Mouse (Mus musculus): ENCODE data around the gene Mpped2.

Mpped2 gene

DNA sequence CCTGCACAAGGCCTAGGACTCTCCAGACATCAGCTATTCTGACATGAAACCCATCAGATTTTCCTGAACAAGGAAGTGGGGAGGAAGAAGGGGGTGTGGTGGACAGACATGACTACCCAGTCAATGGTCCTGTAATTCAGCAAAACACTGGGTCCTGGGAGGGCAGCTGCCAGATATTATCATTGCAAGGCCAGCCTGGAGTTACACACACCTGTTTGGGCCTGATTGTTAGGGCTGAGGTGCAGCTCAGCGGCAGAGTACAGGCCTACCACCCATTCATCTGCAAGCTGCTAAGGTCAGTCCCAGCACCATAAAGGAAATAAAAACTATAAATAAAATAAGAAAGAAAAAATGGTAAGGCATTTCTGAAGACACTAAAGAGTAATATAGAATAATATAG lies 52.3 kb downstream of the Mpped2 start:
- DNase-seq (ENCODE audit: low read depth, low spot score) = no peak

DNA sequence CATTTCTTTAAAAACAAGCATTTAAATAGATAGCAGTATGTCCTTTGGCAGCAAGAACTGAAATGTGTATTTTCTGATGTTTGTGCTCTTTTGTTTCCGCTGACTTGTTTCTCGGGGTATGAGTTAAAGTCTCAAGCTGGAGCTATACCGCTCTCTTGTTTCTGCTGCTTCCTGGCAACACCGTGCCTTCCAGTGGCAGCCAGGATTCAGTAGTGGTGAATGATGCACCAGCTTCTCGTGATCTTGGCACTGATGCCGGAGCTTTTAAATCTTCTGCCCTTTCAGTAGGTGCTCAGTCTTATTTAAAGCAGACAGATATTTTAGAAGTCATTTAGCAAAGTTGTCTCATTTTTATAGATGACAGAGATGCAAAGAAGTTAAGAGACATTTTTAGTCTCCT lies 53.1 kb downstream of the Mpped2 start:
- DNase-seq (ENCODE audit: low read depth, low spot score) = no peak

DNA sequence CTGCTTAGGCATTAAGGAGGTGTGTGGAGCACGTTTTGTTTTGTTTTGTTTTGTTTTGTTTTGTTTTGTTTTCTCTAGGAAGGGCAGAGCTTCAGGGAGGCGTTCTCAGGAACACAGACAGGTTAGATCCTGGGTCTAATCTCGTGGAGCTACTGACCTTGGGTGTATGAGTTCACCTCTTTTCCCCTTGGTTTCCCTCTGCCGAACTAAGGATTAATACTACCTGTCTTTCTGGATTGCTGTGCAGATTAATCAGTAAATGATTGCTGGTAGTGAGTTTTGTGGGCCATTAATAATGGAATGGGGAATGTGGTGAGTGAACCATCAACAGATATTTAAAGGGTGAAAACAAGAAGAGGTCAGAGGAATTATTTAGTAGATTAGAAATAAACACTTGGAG lies 53.8 kb downstream of the Mpped2 start:
- DNase-seq (ENCODE audit: low read depth, low spot score) = no peak

DNA sequence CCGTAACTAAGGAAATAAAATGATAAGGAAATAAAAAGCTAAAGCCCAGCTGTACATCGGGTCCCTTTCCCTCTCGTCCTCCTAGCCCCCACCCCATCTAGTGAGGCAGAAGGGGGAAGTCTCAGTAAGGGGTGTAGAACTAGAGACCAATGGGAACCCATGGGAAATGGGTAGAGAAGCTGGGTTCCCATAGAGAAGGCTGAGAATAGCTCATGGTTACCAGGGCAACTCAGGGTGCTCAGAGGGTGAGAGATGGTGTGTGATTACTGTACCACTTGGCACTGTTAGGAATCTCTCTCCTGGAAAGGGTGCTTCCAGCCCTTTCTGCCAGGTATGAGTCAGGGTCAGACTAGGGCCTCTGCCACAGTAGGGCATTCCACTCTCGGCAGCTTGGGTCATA lies 54.3 kb downstream of the Mpped2 start:
- DNase-seq (ENCODE audit: low read depth, low spot score) = no peak

DNA sequence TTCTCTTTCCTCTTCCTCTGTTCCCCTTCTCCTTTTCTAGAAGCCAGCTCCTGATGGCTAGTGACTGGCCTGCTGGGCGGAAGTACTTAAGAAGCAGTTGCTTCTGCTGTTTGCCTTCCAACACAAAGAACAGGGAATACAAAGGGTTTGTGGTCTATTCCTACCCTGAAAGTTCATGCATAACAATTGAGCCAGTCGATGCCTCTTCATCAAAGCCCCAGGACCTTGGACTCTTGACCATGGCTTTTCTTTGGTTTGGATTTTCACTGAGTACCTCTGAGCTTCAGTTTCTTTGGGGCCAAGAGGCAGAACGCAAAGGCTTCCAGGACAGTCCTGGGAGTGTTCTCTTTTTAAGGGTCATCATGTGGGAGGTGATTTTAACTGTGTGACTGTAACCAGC lies 57.8 kb downstream of the Mpped2 start:
- no peak for DNase-seq (ENCODE audit: low read depth, low spot score)

DNA sequence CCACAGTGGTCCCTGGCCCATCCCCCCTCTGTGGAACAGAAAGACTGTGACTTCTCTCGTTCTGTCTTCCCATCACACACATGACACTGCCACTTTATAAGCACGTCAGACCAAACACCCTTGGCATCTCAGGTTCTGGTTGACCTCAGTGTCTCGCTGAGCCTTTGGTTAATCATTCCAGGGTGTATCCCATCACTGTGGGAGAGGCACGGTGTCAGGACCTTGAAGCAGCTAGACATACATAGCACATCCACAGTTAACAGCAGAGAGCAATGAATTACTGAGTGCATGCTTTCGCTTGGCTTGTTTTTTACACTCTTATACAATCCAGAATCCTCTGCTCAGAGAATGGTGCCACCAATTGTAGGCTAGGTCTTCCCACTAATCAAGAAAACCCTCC lies 60.6 kb downstream of the Mpped2 start:
- no peak for DNase-seq (ENCODE audit: low read depth, low spot score)

DNA sequence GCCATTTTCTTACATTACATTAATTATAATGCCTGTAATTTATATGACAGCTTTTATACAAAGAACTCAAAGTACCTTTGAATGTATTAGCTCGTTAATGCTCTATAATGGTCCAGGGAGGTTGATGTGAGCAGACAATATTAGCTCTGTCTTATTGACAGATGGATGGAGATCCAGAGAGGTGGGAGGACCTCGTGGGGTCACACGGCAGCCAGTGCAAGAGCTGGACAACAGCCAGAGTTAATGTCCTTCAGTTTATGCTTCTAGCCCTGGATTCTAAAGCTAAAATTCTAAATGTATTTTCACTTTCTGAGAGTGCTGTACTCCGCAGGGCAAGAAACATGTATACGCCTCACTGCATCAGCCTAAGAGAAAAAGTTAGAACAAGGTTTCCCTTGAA lies 61.6 kb downstream of the Mpped2 start:
- no peak for DNase-seq (ENCODE audit: low read depth, low spot score)

DNA sequence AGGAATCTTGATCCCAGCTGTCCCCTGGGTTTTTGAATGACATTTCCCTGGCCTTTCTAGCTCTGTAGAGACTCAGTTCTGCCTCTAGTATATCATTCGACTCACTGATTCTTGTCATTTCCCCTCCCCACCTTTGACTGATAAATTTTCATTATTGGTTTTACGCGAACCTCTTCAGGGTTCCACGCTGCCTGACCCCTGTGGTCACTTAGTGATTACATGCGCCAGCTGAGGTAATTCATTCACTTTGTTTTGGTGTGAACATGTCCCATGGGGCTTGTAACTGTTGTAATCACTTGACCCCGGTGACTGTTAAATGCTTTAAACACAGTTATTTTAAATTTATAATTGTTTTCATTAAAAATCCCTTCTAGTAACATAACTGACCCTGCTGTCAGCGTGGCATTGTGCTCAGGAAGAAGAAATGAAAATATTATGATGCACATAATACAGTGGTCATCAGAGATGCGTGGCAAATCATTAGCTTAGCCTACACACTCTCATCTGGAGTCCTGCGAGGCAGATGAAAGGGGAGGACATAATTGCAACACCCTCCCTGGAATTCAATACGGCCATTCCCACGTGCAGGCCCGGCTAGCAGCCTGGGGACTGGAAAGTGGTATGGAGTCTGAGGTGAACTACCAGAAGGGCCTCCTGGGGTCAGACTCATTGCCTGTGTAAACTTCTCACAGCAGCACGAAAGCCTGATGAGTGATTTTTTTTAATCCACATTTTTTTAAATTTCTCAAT lies 63.5 kb downstream of the Mpped2 start:
- DNase-seq (ENCODE audit: low read depth, low spot score) = peak; percentile 34

DNA sequence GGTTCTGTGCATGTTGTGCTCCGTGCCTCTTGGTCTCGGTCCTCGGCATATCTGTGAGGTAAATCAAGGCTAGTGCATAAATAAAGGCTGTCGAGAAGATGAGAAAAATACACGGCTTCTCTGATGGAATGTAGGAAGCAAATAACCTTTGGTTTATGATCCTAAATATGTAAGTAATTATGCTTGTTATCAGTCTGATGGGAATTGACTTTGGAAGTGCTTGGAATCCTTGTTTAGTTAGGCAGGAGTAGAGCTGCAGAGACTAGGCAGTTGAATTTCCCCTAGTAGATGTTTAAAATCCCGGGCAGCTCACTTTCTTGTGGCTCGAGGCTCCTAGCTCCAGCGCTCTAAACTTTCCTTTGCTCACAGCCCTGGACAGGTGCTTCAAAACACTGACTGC lies 69.9 kb downstream of the Mpped2 start:
- no peak for DNase-seq (ENCODE audit: low read depth, low spot score)

DNA sequence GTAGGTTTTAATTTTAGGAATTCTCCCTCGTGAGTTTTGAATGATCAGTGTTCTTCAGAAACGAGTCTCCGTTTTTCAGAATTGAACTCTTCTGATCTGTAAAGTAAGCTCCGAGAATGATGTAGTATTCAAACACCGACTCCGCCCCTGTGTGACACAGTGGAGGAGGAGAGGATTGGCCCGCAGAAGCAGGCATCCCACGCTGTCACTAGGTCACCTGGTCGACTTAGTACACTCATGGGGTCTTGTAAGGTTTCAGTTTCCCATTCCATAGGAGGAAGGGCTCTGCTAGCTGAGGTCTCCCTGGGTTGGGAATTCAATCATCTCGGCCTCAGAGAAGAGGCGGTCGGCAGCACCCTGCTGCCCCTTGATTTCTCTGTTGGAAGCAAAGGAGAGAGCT lies 76.2 kb downstream of the Mpped2 start:
- no peak for DNase-seq (ENCODE audit: low read depth, low spot score)

DNA sequence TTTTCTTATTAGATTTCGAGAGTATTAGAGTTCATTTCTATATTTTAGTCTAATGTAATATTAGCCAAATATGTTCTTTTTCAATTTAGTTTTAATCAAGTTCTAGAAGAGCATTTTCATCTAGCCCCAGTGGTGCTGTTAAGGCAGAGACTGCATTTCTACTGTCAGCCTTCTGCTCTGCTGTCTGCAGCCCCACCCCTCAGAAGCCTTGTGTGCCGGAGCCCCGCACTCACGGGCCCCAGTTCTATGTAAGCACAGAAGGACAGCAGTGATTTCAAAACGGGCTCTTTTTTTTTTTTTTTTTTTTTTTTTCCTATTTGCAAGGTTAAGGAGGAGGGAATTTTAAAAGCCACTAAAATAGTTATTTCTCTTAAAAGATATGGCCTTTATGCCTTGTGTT lies 79.6 kb downstream of the Mpped2 start:
- DNase-seq (ENCODE audit: low read depth, low spot score) = no peak

DNA sequence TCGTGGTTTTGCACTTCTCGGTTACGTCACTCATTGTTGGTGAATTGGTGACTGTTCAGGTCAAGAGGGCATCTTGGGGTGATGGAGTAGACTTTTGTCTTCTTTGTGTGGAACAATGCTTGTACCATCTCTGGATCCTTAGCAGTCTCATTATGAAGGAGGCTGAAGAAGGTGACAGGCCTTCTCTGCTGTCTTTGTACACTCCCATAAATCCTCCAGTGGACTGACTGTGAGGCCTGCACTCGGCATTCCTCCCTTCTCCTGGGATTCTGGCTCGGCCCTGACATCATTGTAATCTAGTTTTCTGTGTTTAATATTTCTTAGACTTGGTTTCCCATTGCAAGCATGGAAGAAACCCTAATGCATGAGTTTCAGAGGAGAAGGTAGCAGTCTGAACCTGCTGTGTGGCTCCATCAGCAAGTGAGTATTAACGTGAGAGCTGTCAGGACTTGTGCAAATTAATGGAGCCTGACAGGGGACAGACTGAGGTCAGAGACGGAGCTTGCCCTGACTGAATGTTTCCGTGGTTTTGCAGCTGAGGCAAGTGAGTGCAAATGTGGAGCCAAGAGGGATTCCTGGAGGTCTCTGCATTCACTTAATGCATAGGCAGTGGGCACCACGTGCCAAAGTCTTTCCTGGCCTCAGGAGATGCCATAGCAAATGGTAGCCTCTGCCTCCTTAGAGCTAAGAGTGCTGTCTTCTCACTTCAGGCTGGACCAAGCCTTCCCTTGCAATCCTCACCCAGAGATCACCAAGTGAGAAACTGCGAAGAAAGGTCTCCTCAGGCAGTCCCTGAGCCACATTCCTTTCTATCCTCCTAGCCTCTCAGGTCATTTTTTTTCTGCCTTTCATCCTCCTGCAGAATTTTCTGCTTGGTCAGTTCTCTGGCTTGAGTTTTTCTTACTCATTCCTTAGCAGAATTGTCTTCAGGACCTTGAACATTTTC lies 81.5 kb downstream of the Mpped2 start:
- no peak for DNase-seq (ENCODE audit: low read depth, low spot score)

DNA sequence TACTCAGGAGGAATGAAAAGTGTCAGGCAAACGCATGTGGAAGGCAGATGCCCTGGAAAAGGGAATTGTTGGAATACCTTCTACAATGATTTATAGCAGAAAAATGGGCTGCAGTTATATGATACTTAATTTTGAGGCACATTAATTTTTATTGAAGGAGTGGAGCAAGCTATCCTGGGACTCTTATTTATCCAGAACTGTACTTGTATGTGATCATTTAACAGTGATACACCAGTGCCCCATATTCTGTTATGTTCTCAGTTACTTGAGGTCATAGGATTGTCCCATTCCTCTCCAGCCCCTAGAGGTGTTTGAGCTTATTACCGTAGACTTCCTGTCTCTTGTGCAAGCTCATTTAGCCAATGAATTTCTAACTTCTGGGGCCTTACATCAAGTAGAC lies 82.9 kb downstream of the Mpped2 start:
- DNase-seq (ENCODE audit: low read depth, low spot score) = no peak

DNA sequence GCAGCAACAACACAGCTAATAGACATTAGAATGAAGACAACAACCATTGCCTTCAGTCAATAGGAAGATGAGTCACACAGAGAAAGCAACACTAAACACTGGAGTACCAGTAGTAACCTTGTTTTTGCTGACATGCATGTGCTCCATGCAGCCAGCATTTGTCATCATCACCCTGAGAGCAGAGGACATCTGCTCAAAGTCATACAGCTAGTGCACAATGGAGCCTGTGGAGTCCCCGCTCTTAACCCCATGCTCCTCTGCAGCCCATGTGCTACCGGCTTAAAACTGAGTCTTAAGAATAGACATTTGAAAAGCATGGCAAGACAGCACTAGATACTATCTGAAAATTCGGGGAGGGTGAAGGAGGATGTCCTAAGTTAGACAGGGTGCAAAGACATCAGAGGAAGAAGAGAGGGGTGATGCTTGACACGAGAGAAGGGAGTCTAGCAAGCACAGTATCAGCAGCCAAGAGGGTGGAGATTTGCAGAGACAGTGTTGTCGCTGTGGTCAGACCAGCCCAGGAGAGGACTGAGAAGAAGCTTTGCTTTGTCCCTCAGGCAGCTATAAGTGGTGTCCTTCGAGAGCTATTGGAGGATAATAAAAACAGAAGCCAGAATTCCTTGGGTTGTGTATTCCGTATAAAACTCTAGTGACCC lies 85.9 kb downstream of the Mpped2 start:
- DNase-seq (ENCODE audit: low read depth, low spot score) = no peak

DNA sequence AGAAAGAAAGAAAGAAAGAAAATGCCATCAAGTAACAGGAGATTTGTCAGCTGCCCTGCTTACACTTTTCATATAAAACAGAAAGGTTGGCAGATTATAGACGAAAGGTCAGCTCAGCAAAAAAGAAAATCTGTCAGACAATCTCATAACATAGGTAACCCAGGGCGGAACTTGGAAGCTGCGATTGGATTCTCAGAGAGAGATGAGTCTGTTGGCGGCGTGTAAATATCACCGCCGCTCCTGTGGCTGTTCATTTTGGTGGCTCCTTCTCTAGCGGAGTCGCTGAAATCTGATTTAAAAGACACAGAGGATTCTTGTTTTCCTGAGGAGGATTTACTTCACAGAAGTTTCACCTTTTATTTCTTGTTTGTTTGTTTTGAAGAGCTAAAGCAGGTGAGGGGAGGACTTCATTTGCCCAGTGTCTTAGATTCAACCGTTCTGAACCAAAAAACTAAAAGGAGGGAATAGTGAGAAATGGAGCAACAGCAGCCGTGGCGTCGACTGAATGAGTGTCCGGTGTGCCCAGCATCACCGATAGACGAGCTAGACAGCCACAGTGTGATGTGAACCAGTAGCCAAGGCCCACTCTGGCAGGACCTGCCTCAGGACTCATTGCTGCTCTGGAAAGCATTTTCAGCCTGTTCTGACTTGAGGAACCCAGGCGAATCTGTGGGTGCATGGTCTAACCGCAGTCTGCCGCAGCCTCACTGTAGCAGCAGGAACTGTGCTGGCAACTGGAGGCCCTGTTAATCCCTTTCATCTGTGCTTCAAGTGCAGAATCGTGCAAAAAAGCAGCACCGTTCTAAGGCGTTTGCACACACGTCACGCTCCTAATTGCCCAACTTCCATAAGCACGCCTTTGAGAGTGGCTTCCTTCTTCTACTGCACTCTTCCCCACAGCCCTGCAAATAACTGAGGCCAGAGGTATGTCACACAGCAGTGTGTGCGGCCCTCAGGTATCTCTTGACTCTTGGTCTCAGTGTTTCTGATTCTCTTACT lies 88.4 kb downstream of the Mpped2 start:
- no peak for DNase-seq (ENCODE audit: low read depth, low spot score)

DNA sequence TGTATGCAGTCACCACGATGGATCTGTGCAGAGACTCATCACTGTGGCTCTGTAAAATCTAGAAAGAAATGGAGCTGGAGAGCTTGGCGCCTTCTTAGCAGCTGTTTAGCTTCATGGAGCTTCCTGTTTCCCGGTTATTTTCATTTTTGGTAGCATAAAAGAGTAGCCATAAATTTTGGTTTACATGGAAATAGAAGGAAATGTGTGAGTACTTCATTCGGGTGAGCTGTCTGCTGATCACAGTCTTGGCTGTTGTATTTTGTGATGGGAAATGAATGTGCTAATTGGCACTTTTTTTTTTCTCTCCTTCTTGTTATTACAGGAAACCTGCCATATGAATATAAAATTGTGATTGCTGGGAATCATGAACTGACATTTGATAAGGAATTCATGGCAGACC lies 90.2 kb downstream of the Mpped2 start:
- no peak for DNase-seq (ENCODE audit: low read depth, low spot score)

DNA sequence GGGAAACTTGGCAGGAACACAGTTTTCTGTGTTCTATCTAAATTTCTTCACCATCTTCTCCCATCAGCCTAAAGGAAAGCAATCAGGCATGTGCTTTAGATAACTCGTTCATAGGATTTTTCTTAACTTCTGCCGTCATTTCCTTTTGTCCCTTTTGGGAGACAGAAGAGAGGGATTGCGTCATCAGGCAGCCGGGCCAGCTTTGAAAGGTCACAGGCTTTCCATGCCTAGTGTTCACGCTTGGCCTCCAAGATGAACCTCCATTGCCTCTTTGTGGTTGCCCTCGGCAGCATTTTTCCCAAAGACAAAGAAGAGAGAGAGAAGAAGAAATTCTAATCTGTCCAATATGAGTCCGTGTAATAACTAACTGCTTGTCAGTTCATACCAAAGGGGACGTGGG lies 95.0 kb downstream of the Mpped2 start:
- no peak for DNase-seq (ENCODE audit: low read depth, low spot score)

DNA sequence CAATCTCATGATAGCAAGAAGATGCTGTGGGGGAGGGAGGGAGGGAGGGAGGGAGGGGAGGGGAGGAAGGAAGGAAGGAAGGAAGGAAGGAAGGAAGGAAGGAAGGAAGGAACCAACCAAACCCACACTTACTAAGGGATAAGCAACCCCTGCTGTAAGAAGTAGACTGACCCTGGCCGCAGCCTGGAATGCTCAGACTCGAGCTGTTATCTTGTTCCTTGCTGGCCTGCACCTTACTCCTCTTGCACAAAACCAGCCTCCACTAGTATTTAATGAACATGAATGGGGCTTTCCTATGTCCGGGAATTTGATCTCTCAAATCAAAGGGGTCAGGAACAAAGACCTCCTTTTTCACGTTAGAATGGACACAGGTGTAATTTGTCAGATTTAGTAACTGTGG lies 95.5 kb downstream of the Mpped2 start:
- no peak for DNase-seq (ENCODE audit: low read depth, low spot score)

DNA sequence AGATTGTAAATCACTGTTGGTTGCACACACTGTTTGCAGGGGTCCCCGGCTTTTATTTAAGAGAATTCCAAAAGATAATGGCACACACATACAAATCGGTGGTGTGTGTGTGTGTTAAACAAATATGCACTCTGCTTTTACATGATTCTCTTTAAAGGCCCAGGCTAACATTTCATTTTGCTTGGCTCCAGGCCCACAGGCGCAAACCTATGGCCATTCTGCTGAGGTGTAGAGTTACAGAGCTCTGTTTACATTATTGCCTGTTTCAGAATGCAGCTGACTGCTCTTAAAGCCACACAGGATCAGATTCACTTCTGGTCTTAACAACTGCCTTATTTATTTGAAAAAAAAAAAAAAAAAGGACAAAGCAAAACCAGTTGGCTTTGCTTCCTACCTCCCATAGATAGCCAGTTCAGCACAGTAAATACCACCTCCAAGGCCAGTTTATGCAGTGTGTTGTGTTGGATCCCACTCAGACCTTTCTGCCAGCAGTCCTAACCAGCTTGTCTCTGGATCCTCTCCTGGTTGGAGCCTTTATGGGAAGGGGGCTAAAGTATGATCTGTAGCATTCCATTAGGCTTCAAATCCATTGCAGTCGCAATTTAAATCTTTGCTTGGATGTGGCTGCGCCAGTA lies 96.7 kb downstream of the Mpped2 start:
- DNase-seq (ENCODE audit: low read depth, low spot score) = peak; percentile 40

DNA sequence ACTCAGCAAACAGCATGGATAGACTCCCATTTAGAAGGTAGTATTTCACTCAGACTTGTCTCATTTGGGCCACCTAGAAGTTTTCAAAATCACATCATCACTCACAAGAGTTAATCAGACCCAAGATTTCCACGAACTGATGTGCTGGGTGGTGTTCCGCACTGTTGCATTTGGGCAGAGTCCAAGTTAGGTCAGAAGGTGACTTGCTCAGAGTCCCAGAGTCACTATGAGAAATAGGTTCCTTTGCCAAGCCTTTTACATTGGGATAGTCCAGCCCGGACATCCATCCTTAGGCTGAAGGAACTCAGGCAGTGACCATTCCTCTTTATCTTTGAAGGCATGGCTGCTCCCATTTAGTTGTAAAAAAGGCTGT lies 97.2 kb downstream of the Mpped2 start:
- DNase-seq (ENCODE audit: low read depth, low spot score) = no peak

DNA sequence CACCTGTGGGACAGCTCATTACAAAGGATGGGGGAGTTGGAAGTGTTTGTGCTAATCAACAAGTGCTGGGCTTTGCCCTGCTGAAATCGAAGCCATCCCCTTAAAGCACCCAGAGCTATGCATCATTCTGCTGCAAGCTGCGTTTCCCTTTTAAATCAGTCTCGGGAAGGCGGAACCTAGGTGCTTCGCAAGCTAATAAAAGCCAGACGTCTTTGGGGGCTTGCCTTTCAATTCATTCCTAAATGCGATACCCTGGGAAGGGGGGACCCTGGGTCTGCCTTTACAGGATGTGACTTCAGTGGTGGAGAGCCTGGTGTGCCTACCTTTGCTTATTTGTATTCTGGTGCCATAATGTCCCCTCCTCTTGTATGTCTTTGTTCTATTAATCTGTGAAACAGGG lies 103.2 kb downstream of the Mpped2 start:
- peak; percentile 40 for DNase-seq (ENCODE audit: low read depth, low spot score)

Measured in embryo, embryonic 11.5 days (tissue).